Mouse (Mus musculus): Measurements from ENCODE around the gene Zfp507. TPM values are rescaled to one million over a fixed set of nuclear protein-coding genes. Genes with fewer than 3 reads are reported as not detected.

The Zfp507 gene
- polyA plus RNA-seq, 1 experiment from 2014 or later: 15.8 TPM

DNA sequence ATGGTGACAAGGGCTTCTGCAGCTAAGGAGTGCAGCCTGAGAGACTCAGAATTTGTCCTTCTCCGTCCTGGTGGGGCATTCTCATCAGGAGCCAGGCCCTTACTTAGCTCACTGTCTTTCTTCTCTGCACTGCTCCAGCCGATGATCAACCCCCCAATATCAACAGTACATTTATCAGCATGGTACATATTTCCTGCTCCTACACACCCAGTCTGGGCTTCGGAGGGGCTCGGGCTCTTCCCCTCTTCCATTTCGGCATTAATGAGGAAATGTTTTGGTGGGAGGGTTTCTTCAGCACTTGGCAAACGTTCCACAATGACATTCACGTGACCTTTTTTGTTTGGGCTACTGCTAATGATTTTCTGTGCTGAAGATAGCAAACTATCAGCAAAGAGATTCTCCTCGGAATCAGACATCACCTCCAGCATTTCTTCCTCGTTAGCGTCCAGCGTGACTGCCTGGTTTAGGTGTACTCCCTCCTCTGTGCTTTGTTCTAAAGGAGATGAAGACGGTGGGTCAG, 8.6 kb downstream of the Zfp507 start:
- Histone ChIP-seq H3K36me3 (ENCODE audit: control insufficient read depth, insufficient read depth, low read length) (peaks cover 25% of the 10 kb centered on the region), H3K9me3 (ENCODE audit: control insufficient read depth, low read length) (no peaks in the 10 kb centered on the region), H3K9ac (ENCODE audit: low read length) (no peak overlapping the region), H3K4me2 (ENCODE audit: low read depth) (no peak overlapping the region), H3K27me3 (ENCODE audit: control insufficient read depth, insufficient read depth, low read length) (no peaks in the 10 kb centered on the region), H3K27ac (ENCODE audit: low read depth, low read length) (no peak overlapping the region), H3K4me1 (ENCODE audit: control insufficient read depth, insufficient read depth, low read length) (peaks cover 5% of the 10 kb centered on the region; the same call in 1 of the 2 replicates), H3K4me3 (ENCODE audit: low read depth, low read length) (no peak overlapping the region)
- 94% methylated on average over 12 of the region's 12 CpGs for WGBS
- no peak for ATAC-seq (ENCODE audit: insufficient read depth, low FRiP score, low TSS enrichment)
- DNase-seq (ENCODE audit: low spot score): no peak

DNA sequence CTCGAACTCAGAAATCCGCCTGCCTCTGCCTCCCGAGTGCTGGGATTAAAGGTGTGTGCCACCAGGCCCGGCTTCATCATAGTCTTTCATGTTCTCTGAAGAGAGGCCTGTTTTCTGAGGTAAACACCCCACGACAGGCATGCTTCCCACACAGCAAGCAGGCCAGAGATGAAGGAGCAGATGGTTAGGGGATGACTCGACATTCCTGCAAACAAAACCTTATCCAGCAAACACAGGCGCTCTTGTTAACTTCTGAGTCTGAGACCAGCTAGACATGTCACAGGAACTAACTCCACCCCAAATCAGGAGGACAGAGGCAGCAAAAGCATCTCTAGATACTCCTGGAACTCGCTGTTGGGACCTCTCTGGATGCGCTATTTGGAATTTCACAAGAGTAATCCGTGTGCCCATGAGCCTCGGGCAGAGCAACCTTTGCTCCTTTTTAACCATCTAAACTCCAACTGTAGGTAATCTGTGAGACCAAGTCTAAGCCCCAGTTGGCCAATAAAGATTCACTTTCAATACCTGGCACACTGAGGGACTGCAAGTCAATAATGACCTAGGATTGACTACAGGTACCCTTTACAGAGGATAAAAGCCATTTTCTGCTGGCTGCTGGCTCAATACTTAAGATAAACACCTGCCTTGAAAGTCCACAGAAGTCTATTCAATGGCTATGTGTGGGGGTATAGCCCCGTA, 10.5 kb downstream of the Zfp507 start:
- no peak overlapping the region for H3K4me2 ChIP-seq (ENCODE audit: low read depth)
- H3K9ac ChIP-seq (ENCODE audit: low read length): no peak overlapping the region
- H3K4me3 ChIP-seq (ENCODE audit: low read depth, low read length): no peak overlapping the region
- no peaks in the 10 kb centered on the region for H3K9me3 ChIP-seq (ENCODE audit: control insufficient read depth, low read length)
- no peaks in the 10 kb centered on the region for H3K27me3 ChIP-seq (ENCODE audit: control insufficient read depth, insufficient read depth, low read length)
- peaks cover 25% of the 10 kb centered on the region for H3K36me3 ChIP-seq (ENCODE audit: control insufficient read depth, insufficient read depth, low read length)
- DNase-seq (ENCODE audit: low spot score) (no peak), ATAC-seq (ENCODE audit: insufficient read depth, low FRiP score, low TSS enrichment) (no peak)
- whole genome bisulfite sequencing: 87% methylated on average over 12 of the region's 12 CpGs
- no peak overlapping the region for H3K27ac ChIP-seq (ENCODE audit: low read depth, low read length)
- H3K4me1 ChIP-seq (ENCODE audit: control insufficient read depth, insufficient read depth, low read length): peaks cover 5% of the 10 kb centered on the region; the same call in 1 of the 2 replicates

DNA sequence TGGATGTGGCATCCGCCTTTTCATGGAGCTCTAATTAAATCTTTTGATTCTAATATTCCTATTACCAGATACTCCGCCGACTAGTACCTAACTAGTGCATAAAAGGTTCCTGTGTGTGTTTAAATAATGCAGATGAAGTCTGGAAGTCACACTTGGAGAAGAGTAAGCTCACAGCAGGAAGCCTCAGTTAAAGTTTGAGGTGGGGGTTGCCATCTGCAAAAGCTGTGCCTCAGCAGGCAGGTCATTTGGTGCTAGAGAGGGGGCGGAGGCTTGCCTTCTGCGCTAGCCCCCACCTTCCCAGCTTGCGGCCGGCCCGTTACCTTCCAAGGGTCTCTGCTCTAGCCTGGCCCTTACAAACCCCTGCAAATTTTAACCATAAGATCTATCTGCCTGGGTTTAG, 11.9 kb downstream of the Zfp507 start:
- DNase-seq (ENCODE audit: low spot score): no peak
- Histone ChIP-seq H3K9ac (ENCODE audit: low read length) (no peak overlapping the region), H3K36me3 (ENCODE audit: control insufficient read depth, insufficient read depth, low read length) (peaks cover 27% of the 10 kb centered on the region), H3K27me3 (ENCODE audit: control insufficient read depth, insufficient read depth, low read length) (no peaks in the 10 kb centered on the region), H3K9me3 (ENCODE audit: control insufficient read depth, low read length) (no peaks in the 10 kb centered on the region), H3K4me1 (ENCODE audit: control insufficient read depth, insufficient read depth, low read length) (peaks cover 5% of the 10 kb centered on the region; the same call in 1 of the 2 replicates), H3K4me3 (ENCODE audit: low read depth, low read length) (no peak overlapping the region), H3K4me2 (ENCODE audit: low read depth) (no peak overlapping the region), H3K27ac (ENCODE audit: low read depth, low read length) (no peak overlapping the region)
- no peak for ATAC-seq (ENCODE audit: insufficient read depth, low FRiP score, low TSS enrichment)
- 37% methylated on average over 8 of the region's 8 CpGs for WGBS

DNA sequence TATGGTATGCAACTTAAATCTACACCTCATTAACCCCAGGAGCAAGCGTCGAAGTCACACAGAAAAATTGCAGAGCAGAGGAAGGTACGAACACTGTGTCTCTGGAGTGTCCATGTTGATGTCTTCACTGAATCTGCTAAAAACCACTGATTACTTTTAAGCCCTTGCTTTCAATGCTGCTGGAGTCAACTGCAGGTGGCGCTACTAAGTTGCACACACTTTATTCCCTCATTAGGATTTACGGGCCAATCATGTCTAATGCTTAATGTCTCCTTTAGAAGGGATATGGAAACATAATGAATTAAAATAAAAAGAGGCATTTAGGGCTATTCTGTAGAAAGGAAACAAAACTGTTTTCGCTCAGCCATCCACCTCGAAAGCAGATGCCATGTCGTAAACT, 12.6 kb downstream of the Zfp507 start:
- peak; percentile 19 for DNase-seq (ENCODE audit: low spot score)
- H3K36me3 ChIP-seq (ENCODE audit: control insufficient read depth, insufficient read depth, low read length): peaks cover 30% of the 10 kb centered on the region
- H3K27ac ChIP-seq (ENCODE audit: low read depth, low read length): no peak overlapping the region
- no peak for ATAC-seq (ENCODE audit: insufficient read depth, low FRiP score, low TSS enrichment)
- H3K4me2 ChIP-seq (ENCODE audit: low read depth): no peak overlapping the region
- H3K9me3 ChIP-seq (ENCODE audit: control insufficient read depth, low read length): no peaks in the 10 kb centered on the region
- no peaks in the 10 kb centered on the region for H3K27me3 ChIP-seq (ENCODE audit: control insufficient read depth, insufficient read depth, low read length)
- no peak overlapping the region for H3K4me3 ChIP-seq (ENCODE audit: low read depth, low read length)
- H3K4me1 ChIP-seq (ENCODE audit: control insufficient read depth, insufficient read depth, low read length): peaks cover 5% of the 10 kb centered on the region; the same call in 1 of the 2 replicates
- WGBS: 49% methylated on average over 8 of the region's 8 CpGs
- no peak overlapping the region for H3K9ac ChIP-seq (ENCODE audit: low read length)

DNA sequence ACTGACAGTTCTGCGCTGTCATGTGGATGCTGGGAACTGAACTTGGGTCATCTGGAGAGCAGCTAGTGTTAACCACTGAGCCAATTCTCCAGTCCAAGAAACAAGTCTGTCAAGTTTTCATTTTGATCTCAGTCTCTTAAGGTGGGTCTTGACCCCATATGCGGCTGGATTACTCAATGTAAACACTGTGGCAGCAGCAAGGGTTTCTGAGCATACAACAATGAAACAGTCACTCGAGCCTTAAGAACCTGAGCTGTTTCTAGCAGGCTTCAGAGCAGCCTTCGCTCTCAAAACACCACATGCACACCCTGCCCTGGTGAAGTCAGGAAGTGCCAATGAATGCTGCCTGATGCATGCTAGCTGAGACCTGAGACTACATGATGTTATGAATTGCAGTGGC, 17.2 kb downstream of the Zfp507 start:
- Histone ChIP-seq H3K4me3 (ENCODE audit: low read depth, low read length) (no peak overlapping the region), H3K27me3 (ENCODE audit: control insufficient read depth, insufficient read depth, low read length) (no peaks in the 10 kb centered on the region), H3K4me1 (ENCODE audit: control insufficient read depth, insufficient read depth, low read length) (no peaks in the 10 kb centered on the region), H3K27ac (ENCODE audit: low read depth, low read length) (no peak overlapping the region), H3K9me3 (ENCODE audit: control insufficient read depth, low read length) (no peaks in the 10 kb centered on the region), H3K36me3 (ENCODE audit: control insufficient read depth, insufficient read depth, low read length) (peaks cover 10% of the 10 kb centered on the region), H3K9ac (ENCODE audit: low read length) (no peak overlapping the region), H3K4me2 (ENCODE audit: low read depth) (no peak overlapping the region)
- no peak for DNase-seq (ENCODE audit: low spot score)
- WGBS: 92% methylated on average over 4 of the region's 4 CpGs
- no peak for ATAC-seq (ENCODE audit: insufficient read depth, low FRiP score, low TSS enrichment)

DNA sequence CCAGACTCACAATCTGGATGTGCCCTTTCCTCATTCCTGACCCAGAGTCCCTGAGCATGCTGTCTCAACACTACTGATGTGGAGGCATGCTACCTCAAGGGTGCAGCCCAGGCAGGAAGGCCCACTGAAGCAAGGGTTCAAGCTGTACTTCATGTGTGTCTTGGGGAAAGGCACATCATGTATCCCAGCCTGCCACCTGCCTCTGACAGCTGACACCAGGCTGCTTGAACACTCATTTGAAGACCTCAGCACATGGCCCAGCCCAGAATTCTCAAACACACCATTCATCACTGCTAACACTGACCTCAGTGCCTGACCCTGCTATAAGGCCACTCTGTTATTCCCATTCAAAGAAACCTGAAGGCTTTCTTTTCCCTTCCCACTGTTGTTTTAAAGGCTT, 20.6 kb downstream of the Zfp507 start:
- Histone ChIP-seq H3K9me3 (ENCODE audit: control insufficient read depth, low read length) (no peaks in the 10 kb centered on the region), H3K36me3 (ENCODE audit: control insufficient read depth, insufficient read depth, low read length) (peaks cover 9% of the 10 kb centered on the region), H3K9ac (ENCODE audit: low read length) (no peak overlapping the region), H3K4me1 (ENCODE audit: control insufficient read depth, insufficient read depth, low read length) (no peaks in the 10 kb centered on the region), H3K4me2 (ENCODE audit: low read depth) (no peak overlapping the region), H3K4me3 (ENCODE audit: low read depth, low read length) (no peak overlapping the region), H3K27ac (ENCODE audit: low read depth, low read length) (no peak overlapping the region), H3K27me3 (ENCODE audit: control insufficient read depth, insufficient read depth, low read length) (no peaks in the 10 kb centered on the region)
- ATAC-seq (ENCODE audit: insufficient read depth, low FRiP score, low TSS enrichment): no peak
- no peak for DNase-seq (ENCODE audit: low spot score)

DNA sequence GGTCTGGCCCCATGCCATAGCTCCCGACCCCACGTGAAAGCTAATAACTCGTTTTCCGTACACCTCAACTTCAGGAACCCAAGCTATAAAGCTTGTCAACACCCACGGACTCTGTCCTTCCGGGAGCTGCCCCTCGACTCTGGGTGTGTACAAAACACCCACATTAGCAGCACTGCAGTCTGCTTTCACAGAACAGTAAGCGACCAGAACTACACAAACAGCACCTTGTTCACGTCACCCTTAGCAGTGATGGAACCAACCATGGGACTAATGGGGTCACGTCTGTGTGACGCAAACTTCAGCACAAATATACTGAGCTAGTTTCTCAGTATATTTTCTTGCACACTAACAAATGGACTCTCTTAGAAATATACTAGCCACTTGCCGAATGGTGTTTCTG, 28.7 kb downstream of the Zfp507 start:
- no peaks in the 10 kb centered on the region for H3K27me3 ChIP-seq (ENCODE audit: control insufficient read depth, insufficient read depth, low read length)
- peaks cover 8% of the 10 kb centered on the region for H3K36me3 ChIP-seq (ENCODE audit: control insufficient read depth, insufficient read depth, low read length)
- no peaks in the 10 kb centered on the region for H3K9me3 ChIP-seq (ENCODE audit: control insufficient read depth, low read length)
- WGBS: 90% methylated on average over 12 of the region's 12 CpGs
- no peak overlapping the region for H3K9ac ChIP-seq (ENCODE audit: low read length)
- ATAC-seq (ENCODE audit: insufficient read depth, low FRiP score, low TSS enrichment) (no peak), DNase-seq (ENCODE audit: low spot score) (no peak)
- H3K4me1 ChIP-seq (ENCODE audit: control insufficient read depth, insufficient read depth, low read length): no peaks in the 10 kb centered on the region
- no peak overlapping the region for H3K4me2 ChIP-seq (ENCODE audit: low read depth)
- no peak overlapping the region for H3K4me3 ChIP-seq (ENCODE audit: low read depth, low read length)
- no peak overlapping the region for H3K27ac ChIP-seq (ENCODE audit: low read depth, low read length)

DNA sequence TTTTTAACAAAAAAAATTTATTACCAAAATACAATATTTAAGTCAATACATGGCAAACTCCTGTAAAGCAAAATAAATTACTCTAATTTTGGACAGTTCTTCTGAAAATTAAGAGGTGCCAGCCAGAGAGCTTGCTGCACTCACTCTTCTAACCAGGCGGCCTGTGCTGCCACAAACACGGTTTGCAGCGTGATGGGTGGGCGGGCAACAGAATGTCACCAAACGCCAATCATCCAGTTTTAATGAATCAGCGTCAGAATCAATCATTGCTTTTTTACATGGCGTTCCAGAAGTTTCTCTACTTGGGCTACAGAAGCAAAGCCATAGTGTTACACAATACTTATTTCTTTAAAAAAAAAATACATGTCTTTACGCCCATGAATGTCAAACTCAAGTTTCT, 30.5 kb downstream of the Zfp507 start:
- Histone ChIP-seq H3K27ac (ENCODE audit: low read depth, low read length) (no peak overlapping the region), H3K4me1 (ENCODE audit: control insufficient read depth, insufficient read depth, low read length) (no peaks in the 10 kb centered on the region), H3K4me3 (ENCODE audit: low read depth, low read length) (no peak overlapping the region), H3K27me3 (ENCODE audit: control insufficient read depth, insufficient read depth, low read length) (no peaks in the 10 kb centered on the region), H3K9ac (ENCODE audit: low read length) (no peak overlapping the region), H3K4me2 (ENCODE audit: low read depth) (no peak overlapping the region), H3K9me3 (ENCODE audit: control insufficient read depth, low read length) (no peaks in the 10 kb centered on the region), H3K36me3 (ENCODE audit: control insufficient read depth, insufficient read depth, low read length) (peaks cover 6% of the 10 kb centered on the region)
- WGBS: 94% methylated on average over 8 of the region's 8 CpGs
- DNase-seq (ENCODE audit: low spot score) (no peak), ATAC-seq (ENCODE audit: insufficient read depth, low FRiP score, low TSS enrichment) (no peak)

DNA sequence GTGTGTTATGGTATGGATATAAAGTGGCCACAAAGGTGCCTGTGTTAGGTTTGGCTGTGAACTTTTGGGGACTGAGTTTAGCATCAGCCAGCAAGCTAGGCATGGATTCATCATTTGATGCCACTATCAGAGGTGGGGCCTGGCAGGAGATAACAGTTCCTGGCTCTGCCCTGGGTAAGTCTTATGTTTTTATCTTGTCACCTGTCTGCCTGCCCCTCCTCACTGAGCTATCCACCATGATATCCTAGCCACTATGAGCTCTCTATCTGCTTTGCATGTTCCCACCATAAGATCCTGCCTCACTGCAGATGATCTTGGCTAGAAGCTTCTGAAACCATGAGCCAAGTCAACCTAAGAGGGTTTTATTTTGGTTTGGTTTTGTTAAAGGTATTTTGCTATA, 31.7 kb downstream of the Zfp507 start:
- DNase-seq (ENCODE audit: low spot score) (no peak), ATAC-seq (ENCODE audit: insufficient read depth, low FRiP score, low TSS enrichment) (no peak)
- no peak overlapping the region for H3K27ac ChIP-seq (ENCODE audit: low read depth, low read length)
- no peaks in the 10 kb centered on the region for H3K27me3 ChIP-seq (ENCODE audit: control insufficient read depth, insufficient read depth, low read length)
- no peaks in the 10 kb centered on the region for H3K4me1 ChIP-seq (ENCODE audit: control insufficient read depth, insufficient read depth, low read length)
- H3K4me3 ChIP-seq (ENCODE audit: low read depth, low read length): no peak overlapping the region
- H3K9ac ChIP-seq (ENCODE audit: low read length): no peak overlapping the region
- H3K36me3 ChIP-seq (ENCODE audit: control insufficient read depth, insufficient read depth, low read length): peaks cover 4% of the 10 kb centered on the region; the same call in 1 of the 2 replicates
- H3K9me3 ChIP-seq (ENCODE audit: control insufficient read depth, low read length): no peaks in the 10 kb centered on the region
- H3K4me2 ChIP-seq (ENCODE audit: low read depth): no peak overlapping the region

Data from neural tube, embryonic 11.5 days (tissue).